Mouse (Mus musculus): Measurements from ENCODE around the gene Kcnd3.

GRCm38 (mm10) chr3:105440873-105441495 is 11.1 kb upstream of the Kcnd3 start:
- TF ChIP-seq CTCF (IDR thresholded peaks at IDR 0.05; ENCODE audit: insufficient read depth, low read depth, low read length) = no peak
- TF ChIP-seq POLR2A (IDR thresholded peaks at IDR 0.05; ENCODE audit: insufficient read depth, low read depth, low read length) = no peak

Measured in olfactory bulb, adult 2 months (tissue).